Mouse (Mus musculus) regulatory T cell (primary cell): ENCODE measurements at regions not wholly inside any gene's neighbourhood (a gene's known extent, or its start where the extent isn't known, plus 50 kb on each side); places are given as distances from the start of the nearest gene placed in this dataset.
"Not testable (repeated sequence)": the region's sequence is repeated elsewhere in the genome, so short reads cannot be mapped to it uniquely, and the experiment has no call there.

Experiments
- in situ Hi-C: fragments of 300-600 bp; cut with MboI, MseI; formaldehyde crosslinking; loops from one replicate; pipeline ENCODE4 v1.15.1; 2025; ENCODE audit warnings: high pct_unique_total_duplicates

DNA sequence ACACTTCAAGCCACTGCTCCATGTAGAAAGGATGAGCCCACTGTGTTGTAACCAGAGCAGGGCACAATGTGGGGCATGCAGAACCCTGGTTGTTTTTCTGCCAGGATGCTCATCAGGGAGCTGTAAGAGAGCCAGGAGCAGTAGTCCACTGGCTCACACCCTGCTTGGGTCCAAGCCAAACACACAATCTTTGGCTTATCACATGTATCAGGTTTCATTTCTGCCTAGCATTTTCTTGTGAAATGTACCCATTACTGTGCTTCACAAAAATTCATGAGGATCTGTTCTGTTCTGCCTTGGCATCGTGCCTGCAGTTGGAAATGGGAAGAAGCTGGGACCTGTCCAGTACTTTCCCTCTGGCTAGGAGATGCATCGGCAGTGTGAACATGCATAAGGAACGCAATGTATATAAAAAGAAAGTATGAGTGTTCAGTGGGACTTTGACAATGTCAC is 491.6 kb upstream of the Igfbp3 start:
- in situ Hi-C loops: no loop called here

- in situ Hi-C loops: no loop called here
Measured at GRCm38 (mm10) chr11:7697591-7697990, 483.9 kb upstream of the Igfbp3 start.

GRCm38 (mm10) chr11:7689701-7690100 is 476.0 kb upstream of the Igfbp3 start:
- in situ Hi-C loops: not testable (repeated sequence)

DNA sequence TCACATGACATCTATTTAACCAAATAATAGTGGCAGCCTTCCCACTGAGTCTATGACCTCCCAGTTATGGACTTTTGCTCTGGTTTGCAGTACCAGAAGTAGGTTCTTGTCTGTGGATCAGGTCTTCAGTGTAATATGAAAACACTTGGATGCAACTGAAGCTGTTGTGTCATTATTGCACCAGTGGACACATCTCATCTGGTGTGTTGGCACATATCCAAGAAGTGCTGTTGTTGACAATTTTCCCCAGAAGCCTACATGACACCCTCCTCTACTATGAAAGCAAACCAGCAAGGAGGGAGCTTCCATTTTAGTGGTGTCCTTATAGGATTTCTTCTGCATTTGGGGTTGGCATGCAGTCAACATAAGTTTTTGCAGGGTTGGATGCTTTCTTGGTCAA is 459.1 kb upstream of the Igfbp3 start:
- in situ Hi-C loops: loop anchor here (5.0 kb wide), 1 partner anchor 474 kb away; no protein-coding TSS in a partner anchor

GRCm38 (mm10) chr11:7630637-7631036 is 416.9 kb upstream of the Igfbp3 start:
- in situ Hi-C loops: no loop called here

DNA sequence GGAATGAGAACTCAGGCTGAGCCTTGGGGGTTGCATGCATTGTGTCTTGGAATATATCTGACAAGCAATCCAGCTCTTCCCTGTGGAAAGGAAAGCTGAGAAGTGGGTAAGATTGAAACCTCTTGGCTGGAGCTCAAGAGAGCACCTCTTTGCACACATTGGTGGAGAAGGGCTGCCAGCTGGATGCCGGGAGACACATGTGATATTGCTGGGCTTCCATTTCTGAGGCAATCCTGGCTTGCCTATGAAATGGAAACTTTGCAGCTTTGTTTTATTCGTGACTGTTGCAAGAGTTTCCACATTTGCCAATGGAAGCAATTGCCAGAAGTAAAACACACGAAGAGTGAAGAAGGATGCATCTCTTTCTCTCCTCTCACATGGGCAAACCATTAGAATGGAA is 411.5 kb upstream of the Igfbp3 start:
- in situ Hi-C loops: no loop called here

DNA sequence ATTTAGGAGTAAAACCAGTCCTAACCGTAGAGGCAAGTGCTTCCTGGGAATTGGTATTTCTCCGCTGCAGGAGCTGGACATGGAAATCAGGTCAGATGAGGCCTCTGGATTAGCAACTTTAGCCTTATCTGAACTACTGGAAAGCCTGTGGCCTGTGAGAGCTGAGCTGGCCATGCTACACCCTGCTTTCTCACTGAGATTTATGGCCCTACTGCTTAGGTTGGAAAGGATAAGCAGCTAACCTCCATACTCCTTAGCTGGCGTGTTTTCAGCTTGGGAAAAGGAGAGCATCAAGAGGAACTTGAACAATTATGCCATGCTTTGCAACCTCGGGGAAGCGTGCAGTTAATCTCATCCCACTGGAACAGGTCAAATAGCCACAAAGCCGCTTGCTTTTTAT is 406.6 kb upstream of the Igfbp3 start:
- in situ Hi-C loops: no loop called here

DNA sequence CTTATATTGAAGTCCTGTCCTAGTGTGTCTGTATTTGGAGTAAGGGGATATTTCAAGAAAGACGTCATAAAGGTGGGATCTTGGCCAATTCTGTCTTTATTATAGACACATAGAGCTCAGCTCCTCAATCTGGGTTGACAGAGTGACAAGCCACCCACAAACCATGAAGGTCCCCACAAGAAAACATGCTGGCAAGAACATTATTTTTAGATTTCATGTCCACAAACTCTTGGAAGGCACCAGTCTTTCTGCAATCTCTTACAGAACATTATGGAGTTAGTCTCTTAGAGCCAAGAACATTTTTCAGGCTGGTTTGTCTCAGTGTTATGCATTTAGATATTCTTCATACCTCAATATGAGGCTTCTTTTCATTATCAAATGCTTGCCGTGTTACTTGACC is 397.0 kb upstream of the Igfbp3 start:
- in situ Hi-C loops: no loop called here

GRCm38 (mm10) chr11:7609921-7610320 is 396.2 kb upstream of the Igfbp3 start:
- in situ Hi-C loops: loop anchor here (10.0 kb wide), 1 partner anchor 215 kb away; no protein-coding TSS in a partner anchor

- in situ Hi-C loops: loop anchor here (10.0 kb wide), 1 partner anchor 218 kb away; no protein-coding TSS in a partner anchor
Measured at GRCm38 (mm10) chr11:7606652-7607051, 392.9 kb upstream of the Igfbp3 start.

GRCm38 (mm10) chr11:7592010-7592409 is 378.3 kb upstream of the Igfbp3 start:
- in situ Hi-C loops: no loop called here

DNA sequence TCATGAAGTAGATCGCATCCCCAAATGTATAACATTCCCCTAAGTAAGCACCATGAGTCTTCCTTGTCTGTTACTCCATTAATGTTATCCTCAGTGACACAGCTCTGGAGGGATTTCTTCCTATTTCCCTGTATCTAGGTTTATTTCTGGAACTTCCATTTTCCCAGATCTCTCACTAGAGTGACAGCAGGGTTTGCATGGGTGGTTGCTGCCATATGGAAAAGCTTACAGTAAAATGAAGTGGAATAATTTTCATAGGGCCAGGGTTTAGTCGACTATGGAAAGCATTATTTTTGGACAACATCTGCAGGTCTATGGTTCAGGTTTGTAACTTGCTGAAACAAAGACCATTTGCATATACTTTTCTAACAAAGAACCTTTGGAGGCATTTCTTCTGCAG is 369.6 kb upstream of the Igfbp3 start:
- in situ Hi-C loops: no loop called here

GRCm38 (mm10) chr11:7568484-7568883 is 354.8 kb upstream of the Igfbp3 start:
- in situ Hi-C loops: no loop called here

- in situ Hi-C loops: no loop called here
Measured at GRCm38 (mm10) chr11:7562029-7562428, 348.3 kb upstream of the Igfbp3 start.

GRCm38 (mm10) chr11:7561437-7561836 is 347.7 kb upstream of the Igfbp3 start:
- in situ Hi-C loops: no loop called here

- in situ Hi-C loops: no loop called here
Measured at GRCm38 (mm10) chr11:7555613-7556274, 342.0 kb upstream of the Igfbp3 start.

DNA sequence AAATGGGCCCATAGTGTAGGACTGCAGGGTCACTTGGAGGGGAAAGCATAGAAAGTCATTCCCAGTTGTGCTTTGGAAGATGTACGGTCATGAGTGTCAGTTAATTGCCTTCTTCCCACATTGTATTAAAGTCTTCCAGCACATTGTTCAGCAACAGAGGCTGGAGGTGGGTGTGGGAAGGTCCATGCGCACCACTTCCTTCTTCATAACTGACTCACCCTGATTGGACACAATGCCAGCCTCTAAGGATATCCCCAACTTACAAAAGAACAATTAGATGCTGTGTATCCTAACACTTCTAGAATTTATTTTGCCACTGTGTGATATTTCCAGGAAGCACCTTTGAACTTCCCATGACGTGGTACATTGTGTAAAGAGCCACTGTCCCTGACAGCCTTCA is 338.4 kb upstream of the Igfbp3 start:
- in situ Hi-C loops: no loop called here

DNA sequence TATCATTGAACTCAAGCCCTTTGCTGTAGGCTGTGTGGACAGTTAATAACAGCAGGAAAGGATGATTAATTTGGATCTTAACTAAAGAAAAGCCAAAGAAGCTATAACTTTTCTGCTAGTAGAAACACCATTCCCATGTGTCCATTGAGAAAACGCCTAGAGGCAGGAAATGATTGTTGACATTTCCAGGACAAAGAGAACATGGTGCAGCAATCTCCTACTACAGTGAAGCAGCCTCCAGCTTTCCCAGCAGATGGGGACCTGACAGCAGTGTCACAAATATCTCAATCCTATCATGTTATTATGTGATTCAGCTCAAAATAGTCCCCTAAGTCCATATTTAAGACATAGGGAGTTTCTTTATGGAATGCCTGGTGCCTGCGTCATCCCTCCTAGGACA is 334.1 kb upstream of the Igfbp3 start:
- in situ Hi-C loops: no loop called here

GRCm38 (mm10) chr11:7545621-7546020 is 331.9 kb upstream of the Igfbp3 start:
- in situ Hi-C loops: no loop called here

DNA sequence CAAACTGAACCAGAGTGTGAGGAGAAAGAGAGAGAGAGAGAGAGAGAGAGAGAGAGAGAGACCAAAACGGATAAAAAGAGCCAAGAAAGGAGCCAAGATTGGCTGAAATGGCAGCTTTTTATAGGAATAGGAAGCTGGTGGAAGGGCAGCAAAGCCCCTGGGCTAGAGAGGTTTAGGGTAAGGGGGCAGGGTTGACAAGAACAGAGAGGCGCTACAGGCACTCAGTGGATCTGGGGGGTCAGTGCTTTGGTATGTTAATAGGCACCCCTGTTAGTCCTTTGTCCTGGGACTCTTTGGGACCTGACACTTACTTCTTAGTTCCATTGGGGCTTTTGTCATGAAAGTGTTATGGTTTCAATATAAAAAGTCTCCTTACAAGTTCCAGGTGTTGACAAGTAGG is 320.9 kb upstream of the Igfbp3 start:
- in situ Hi-C loops: no loop called here

- in situ Hi-C loops: no loop called here
Measured at GRCm38 (mm10) chr11:7533327-7533726, 319.6 kb upstream of the Igfbp3 start.

DNA sequence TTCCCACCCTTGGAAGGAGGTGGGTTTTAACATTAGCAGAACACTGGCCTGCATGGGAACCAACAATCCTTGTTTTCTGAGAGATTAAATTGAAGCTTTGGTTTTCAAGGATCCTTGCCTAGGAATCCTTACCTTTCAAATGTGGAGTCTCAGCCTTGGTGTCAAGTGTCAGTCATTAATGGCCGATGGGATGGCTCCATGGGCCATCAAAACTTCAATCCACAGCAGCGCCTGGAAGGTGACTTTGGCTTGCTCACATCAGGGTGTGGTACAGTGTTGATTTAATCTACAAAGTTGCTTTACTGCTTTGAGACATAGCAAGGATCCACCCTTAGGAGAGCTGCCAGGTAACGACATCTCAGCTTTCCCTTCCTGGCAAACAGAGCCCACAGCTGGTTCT is 318.1 kb upstream of the Igfbp3 start:
- in situ Hi-C loops: no loop called here

GRCm38 (mm10) chr11:7530482-7531148 is 316.9 kb upstream of the Igfbp3 start:
- in situ Hi-C loops: no loop called here
